Mouse (Mus musculus) heart, postnatal 14 days (tissue): ENCODE results near the gene Wwtr1. TPM values are rescaled to one million over a fixed set of nuclear protein-coding genes. Genes with fewer than 3 reads are reported as not detected.

Experiments used
- DNase-seq, 2 experiments: peaks; one replicate each; pipeline ENCODE4 v3.0.0; 2021 to 2022
- intact Hi-C: fragments of 180-260 bp; cut with DNase I; formaldehyde crosslinking; loops from one replicate; pipeline ENCODE4 v1.15.1; 2025
- long read RNA-seq, 2 experiments: library from polyadenylated mRNA; stranded (forward); transcript quantifications; one replicate each; pipeline ENCODE4 v2.0.0; 2021
- total RNA-seq, 2 experiments: library from RNA; stranded (reverse); gene quantifications; 2 replicates each; pipeline ENCODE4 v1.2.3; 2021

Wwtr1 gene
- 10 to 100 TPM; 65.6 to 75.2 TPM for total RNA-seq
- long read RNA-seq, experiment 1, full-length matches to known transcripts: 85 of 90 reads
- long read RNA-seq, experiment 1, partial matches to known transcripts: 2 of 90 reads
- long read RNA-seq, experiment 1, other reads (novel, unspliced or antisense): 3 of 90 reads
- long read RNA-seq, experiment 2, full-length matches to known transcripts: 94 of 104 reads
- long read RNA-seq, experiment 2, partial matches to known transcripts: 10 of 104 reads
- long read RNA-seq, experiment 2, other reads (novel, unspliced or antisense): 0 of 104 reads

- peak; percentile 93 for DNase-seq
- intact Hi-C loops: loop anchor here (1.0 to 5.0 kb wide), 3 partner anchors 37 to 105 kb away; no protein-coding TSS in a partner anchor
These were observed at the start of gene Wwtr1 for GRCm38 (mm10) chr3:57575660-57576055. Gene Wwtr1 (minus strand): TSS chr3:57575910.

- DNase-seq: peak in 1 of 2 experiments; percentile 26
- intact Hi-C loops: no loop called here
These were observed 44.0 kb upstream of the Wwtr1 start for GRCm38 (mm10) chr3:57619718-57620117.

GRCm38 (mm10) chr3:57615652-57616051 is 39.9 kb upstream of the Wwtr1 start:
- no peak for DNase-seq
- intact Hi-C loops: loop anchor here (2.0 kb wide), 1 partner anchor 145 kb away; no protein-coding TSS in a partner anchor

GRCm38 (mm10) chr3:57612430-57612997 is 36.8 kb upstream of the Wwtr1 start:
- no peak for DNase-seq
- intact Hi-C loops: loop anchor here (5.0 kb wide), 1 partner anchor 35 kb away; the partner anchor contains the start of gene Wwtr1

- intact Hi-C loops: loop anchor here (5.0 kb wide), 1 partner anchor 34 kb away; the partner anchor contains the start of gene Wwtr1
- DNase-seq: no peak
These were observed 36.1 kb upstream of the Wwtr1 start for GRCm38 (mm10) chr3:57611776-57612175.

- peak; percentile 24 to 33 for DNase-seq
- intact Hi-C loops: no loop called here
These were observed 28.9 kb upstream of the Wwtr1 start for GRCm38 (mm10) chr3:57604618-57605015.

- DNase-seq: no peak
- intact Hi-C loops: no loop called here
These were observed 28.3 kb upstream of the Wwtr1 start for GRCm38 (mm10) chr3:57603891-57604617.

GRCm38 (mm10) chr3:57602610-57603009 is 26.9 kb upstream of the Wwtr1 start:
- DNase-seq: no peak
- intact Hi-C loops: no loop called here

- peak in 1 of 2 experiments; percentile 16 for DNase-seq
- intact Hi-C loops: no loop called here
These were observed 20.9 kb upstream of the Wwtr1 start for GRCm38 (mm10) chr3:57596566-57596965.

GRCm38 (mm10) chr3:57595506-57595905 is 19.8 kb upstream of the Wwtr1 start:
- intact Hi-C loops: no loop called here

GRCm38 (mm10) chr3:57585967-57586366 is 10.3 kb upstream of the Wwtr1 start:
- intact Hi-C loops: no loop called here
- no peak for DNase-seq

More at GRCm38 (mm10) chr3:57595506-57595905, 19.8 kb upstream of the Wwtr1 start:
- DNase-seq: no peak

- intact Hi-C loops: no loop called here
- no peak for DNase-seq
These were observed 7.8 kb upstream of the Wwtr1 start for GRCm38 (mm10) chr3:57583533-57583932.

- intact Hi-C loops: no loop called here
- no peak for DNase-seq
These were observed 4.9 kb upstream of the Wwtr1 start for GRCm38 (mm10) chr3:57580426-57581195.

- intact Hi-C loops: loop anchor here (1.0 to 5.0 kb wide), 2 partner anchors 36 to 106 kb away; no protein-coding TSS in a partner anchor
These were observed 530 bp upstream of the Wwtr1 start for GRCm38 (mm10) chr3:57576056-57576824.

GRCm38 (mm10) chr3:57574885-57575659 is 638 bp downstream of the Wwtr1 start:
- DNase-seq: peak; percentile 68
- intact Hi-C loops: loop anchor here (2.0 to 5.0 kb wide), 3 partner anchors 37 to 60 kb away; no protein-coding TSS in a partner anchor

More at GRCm38 (mm10) chr3:57576056-57576824, 530 bp upstream of the Wwtr1 start:
- DNase-seq: peak; percentile 69 to 73

- DNase-seq: no peak
- intact Hi-C loops: loop anchor here (2.0 to 5.0 kb wide), 2 partner anchors 37 to 59 kb away; no protein-coding TSS in a partner anchor
These were observed 1.7 kb downstream of the Wwtr1 start for GRCm38 (mm10) chr3:57573898-57574570.

- intact Hi-C loops: loop anchor here (5.0 kb wide), 1 partner anchor 35 kb away; no protein-coding TSS in a partner anchor
- no peak for DNase-seq
These were observed 3.3 kb downstream of the Wwtr1 start for GRCm38 (mm10) chr3:57572331-57572975.
